Comparison of ENCODE assay signal across 18 mouse cellular contexts in genomic region chr17:85624981-85625940, GRCm38 (mm10). TPM values are rescaled to one million over a fixed set of nuclear protein-coding genes. Genes with fewer than 3 reads are reported as not detected.
DNase-seq lines count a peak whose midpoint lies in the region; ATAC-seq and TF ChIP-seq lines count a peak whose summit lies in the region.
"Had no signal": no experiment of that assay in that cellular context is flagged by ENCODE, and none has a peak within 500 bp of the region (broad histone marks: within the 10 kb centered on the region; RNA-seq: fewer than 3 reads in every experiment).

No protein-coding gene starts in this region.

- no peak for ATAC-seq in hindbrain, embryonic 11.5 days (ENCODE audit: low FRiP score)
- ATAC-seq in hindbrain, embryonic 16.5 days: no peak
- ATAC-seq in forebrain, embryonic 16.5 days: no peak
- ATAC-seq in midbrain, postnatal 0 days (ENCODE audit: low FRiP score): no peak
- no peak for ATAC-seq in frontal cortex, adult (ENCODE audit: low TSS enrichment)

- TF ChIP-seq CTCF in midbrain, postnatal 0 days (IDR thresholded peaks at IDR 0.05): no peak

- peaks cover 87% of the 10 kb centered on the region for H3K27me3 ChIP-seq in hindbrain, embryonic 11.5 days (ENCODE audit: control insufficient read depth, insufficient read depth, low read length)
- peaks cover 67% of the 10 kb centered on the region for H3K27me3 ChIP-seq in hindbrain, embryonic 16.5 days (replicated peaks; ENCODE audit: control insufficient read depth, insufficient read depth, low read length)
- peaks cover 100% of the 10 kb centered on the region for H3K27me3 ChIP-seq in embryonic facial prominence, embryonic 10.5 days (replicated peaks; ENCODE audit: low read depth, poor library complexity, severe bottlenecking)
- peaks cover 57% of the 10 kb centered on the region for H3K27me3 ChIP-seq in forebrain, embryonic 16.5 days (replicated peaks; ENCODE audit: control insufficient read depth, insufficient read depth, low read length)
- peaks cover 69% of the 10 kb centered on the region for H3K27me3 ChIP-seq in midbrain, postnatal 0 days (ENCODE audit: insufficient read depth, low read length)

- H3K9me3 ChIP-seq in hindbrain, embryonic 11.5 days (ENCODE audit: control insufficient read depth, low read length): no peaks in the 10 kb centered on the region
- H3K9me3 ChIP-seq in hindbrain, embryonic 16.5 days (ENCODE audit: control insufficient read depth, low read length): no peaks in the 10 kb centered on the region
- H3K9me3 ChIP-seq in embryonic facial prominence, embryonic 10.5 days: no peaks in the 10 kb centered on the region
- H3K9me3 ChIP-seq in forebrain, embryonic 16.5 days (ENCODE audit: control insufficient read depth, low read length): no peaks in the 10 kb centered on the region
- no peaks in the 10 kb centered on the region for H3K9me3 ChIP-seq in midbrain, postnatal 0 days (ENCODE audit: low read length)
- H3K9me3 ChIP-seq: liver, embryonic 13.5 days; neural tube, embryonic 12.5 days had no signal

- H3K4me3 ChIP-seq in hindbrain, embryonic 11.5 days (ENCODE audit: low read depth, low read length): no peak overlapping the region
- H3K4me3 ChIP-seq in hindbrain, embryonic 16.5 days (ENCODE audit: low read length): no peak overlapping the region
- H3K4me3 ChIP-seq in embryonic facial prominence, embryonic 10.5 days: peak overlapping the region; percentile 61
- H3K4me3 ChIP-seq in forebrain, embryonic 16.5 days (replicated peaks; ENCODE audit: low read length): peak overlapping the region; percentile 22
- H3K4me3 ChIP-seq in midbrain, postnatal 0 days (ENCODE audit: low read depth, low read length): peak overlapping the region; percentile 21
- H3K4me3 ChIP-seq: liver, embryonic 13.5 days; neural tube, embryonic 12.5 days had no signal

- DNase-seq in hindbrain, embryonic 11.5 days (ENCODE audit: low spot score): peak; percentile 64
- DNase-seq in embryonic facial prominence, embryonic 10.5 days (ENCODE audit: low spot score): peak; percentile 64
- DNase-seq in midbrain, postnatal 0 days (ENCODE audit: low spot score): no peak
- no peak for DNase-seq in ovary, postnatal 14 days (ENCODE audit: low spot score)
- no peak for DNase-seq in testis, postnatal 14 days (ENCODE audit: low spot score)
- DNase-seq: adrenal gland, postnatal 14 days; cerebellum, adult 11 months; gastrocnemius, postnatal 10 days; kidney, postnatal 14 days; liver, embryonic 13.5 days; lung, postnatal 4 days; right cerebral cortex, postnatal 14 days; thymus, postnatal 25 days had no signal

- peaks cover 4% of the 10 kb centered on the region; the same call in 1 of the 2 replicates for H3K4me1 ChIP-seq in hindbrain, embryonic 11.5 days (replicated peaks; ENCODE audit: control insufficient read depth, insufficient read depth, low read length)
- peaks cover 10% of the 10 kb centered on the region for H3K4me1 ChIP-seq in hindbrain, embryonic 16.5 days (ENCODE audit: control insufficient read depth, insufficient read depth, low read depth, low read length)
- H3K4me1 ChIP-seq in embryonic facial prominence, embryonic 10.5 days: peaks cover 48% of the 10 kb centered on the region
- peaks cover 24% of the 10 kb centered on the region for H3K4me1 ChIP-seq in forebrain, embryonic 16.5 days (replicated peaks; ENCODE audit: control insufficient read depth, insufficient read depth, low read length)
- no peaks in the 10 kb centered on the region for H3K4me1 ChIP-seq in midbrain, postnatal 0 days (ENCODE audit: insufficient read depth, low read length)

- no peak overlapping the region for H3K27ac ChIP-seq in hindbrain, embryonic 11.5 days (ENCODE audit: low read depth, low read length)
- no peak overlapping the region for H3K27ac ChIP-seq in hindbrain, embryonic 16.5 days (ENCODE audit: low read depth, low read length)
- peak overlapping the region; percentile 78 for H3K27ac ChIP-seq in embryonic facial prominence, embryonic 10.5 days (replicated peaks)
- 0 out of 2 replicates have a peak overlapping the region, but pooled peaks have one; percentile 10 for H3K27ac ChIP-seq in forebrain, embryonic 16.5 days (ENCODE audit: low read length)
- no peak overlapping the region for H3K27ac ChIP-seq in midbrain, postnatal 0 days (ENCODE audit: low read depth, low read length)
- H3K27ac ChIP-seq: liver, embryonic 13.5 days; neural tube, embryonic 12.5 days had no signal

- H3K36me3 ChIP-seq in hindbrain, embryonic 11.5 days (ENCODE audit: control insufficient read depth, insufficient read depth, low read length): no peaks in the 10 kb centered on the region
- no peaks in the 10 kb centered on the region for H3K36me3 ChIP-seq in hindbrain, embryonic 16.5 days (ENCODE audit: control insufficient read depth, insufficient read depth, low read length)
- H3K36me3 ChIP-seq in embryonic facial prominence, embryonic 10.5 days (replicated peaks): no peaks in the 10 kb centered on the region; the same call in 1 of the 2 replicates
- no peaks in the 10 kb centered on the region for H3K36me3 ChIP-seq in forebrain, embryonic 16.5 days (ENCODE audit: control insufficient read depth, insufficient read depth)
- H3K36me3 ChIP-seq in midbrain, postnatal 0 days (ENCODE audit: insufficient read depth, low read length): no peaks in the 10 kb centered on the region
- H3K36me3 ChIP-seq: liver, embryonic 13.5 days; neural tube, embryonic 12.5 days had no signal

- H3K9ac ChIP-seq in hindbrain, embryonic 11.5 days (ENCODE audit: low read depth, low read length): no peak overlapping the region
- no peak overlapping the region for H3K9ac ChIP-seq in hindbrain, embryonic 16.5 days (ENCODE audit: low read depth, low read length)
- H3K9ac ChIP-seq in forebrain, embryonic 16.5 days (replicated peaks; ENCODE audit: low read depth, low read length): no peak overlapping the region; the same call in 1 of the 2 replicates
- no peak overlapping the region for H3K9ac ChIP-seq in midbrain, postnatal 0 days (replicated peaks; ENCODE audit: low read length, poor library complexity, severe bottlenecking)
- H3K9ac ChIP-seq: liver, embryonic 13.5 days; neural tube, embryonic 12.5 days had no signal

- no peak overlapping the region for H3K4me2 ChIP-seq in hindbrain, embryonic 11.5 days (replicated peaks; ENCODE audit: low read depth, low read length)
- no peak overlapping the region for H3K4me2 ChIP-seq in hindbrain, embryonic 16.5 days (ENCODE audit: low read length)
- H3K4me2 ChIP-seq in forebrain, embryonic 16.5 days (ENCODE audit: low read length): peak overlapping the region; percentile 42
- peak overlapping the region; percentile 20 for H3K4me2 ChIP-seq in midbrain, postnatal 0 days (ENCODE audit: low read depth, low read length, poor library complexity, severe bottlenecking)
- H3K4me2 ChIP-seq: liver, embryonic 13.5 days; neural tube, embryonic 12.5 days had no signal

- WGBS in hindbrain, embryonic 11.5 days: under 1% methylated on average over 26 of the region's 26 CpGs
- WGBS in hindbrain, embryonic 16.5 days: 2% methylated on average over 26 of the region's 26 CpGs
- 2% methylated on average over 26 of the region's 26 CpGs for WGBS in embryonic facial prominence, embryonic 10.5 days
- WGBS in forebrain, embryonic 16.5 days: 9% methylated on average over 26 of the region's 26 CpGs
- 5% methylated on average over 26 of the region's 26 CpGs for WGBS in midbrain, postnatal 0 days

RNA-seq across cellular contexts. Expression of gene Six3, which starts 11.9 kb away (rescaled TPM):
- 0.09 and 0.18 TPM in 2 replicates for polyA plus RNA-seq in hindbrain, embryonic 11.5 days (2014; fragmentation: Nextera tagmentation; extraction: Ambion mirVana)
- polyA plus RNA-seq in hindbrain, embryonic 16.5 days (2015; fragmentation: Nextera tagmentation; extraction: Ambion mirVana): 0.06 and 2.1 TPM in 2 replicates
- polyA plus RNA-seq in embryonic facial prominence, embryonic 10.5 days (2016; fragmentation: Nextera tagmentation; extraction: Ambion mirVana): 8.8 and 13.1 TPM in 2 replicates
- polyA plus RNA-seq in forebrain, embryonic 16.5 days (2015; fragmentation: Nextera tagmentation; extraction: Ambion mirVana): 15.6 and 17.6 TPM in 2 replicates
- 11.2 and 12.8 TPM in 2 replicates for total RNA-seq in midbrain, postnatal 0 days (2014; rRNA removed)
- polyA plus RNA-seq in midbrain, postnatal 0 days (2015; fragmentation: Nextera tagmentation; extraction: Ambion mirVana): 23.3 and 28.0 TPM in 2 replicates
- total RNA-seq: adrenal gland, postnatal 14 days; gastrocnemius, postnatal 10 days had no signal
- polyA plus RNA-seq: heart, embryonic 14.5 days; liver, embryonic 13.5 days; neural tube, embryonic 12.5 days had no signal

Comparison
In these comparisons a context has a peak if more than half of its experiments do, and no peak if none do; other contexts are left out.
1. DNase-seq: peak in hindbrain, embryonic 11.5 days (single experiment) and embryonic facial prominence, embryonic 10.5 days (single experiment); none in midbrain, postnatal 0 days (single experiment), ovary, postnatal 14 days (single experiment) and testis, postnatal 14 days (single experiment).
2. H3K27ac ChIP-seq: peak in embryonic facial prominence, embryonic 10.5 days (single experiment) and forebrain, embryonic 16.5 days (single experiment); none in hindbrain, embryonic 11.5 days (single experiment), hindbrain, embryonic 16.5 days (single experiment) and midbrain, postnatal 0 days (single experiment).
3. H3K4me2 ChIP-seq: peak in forebrain, embryonic 16.5 days (single experiment) and midbrain, postnatal 0 days (single experiment); none in hindbrain, embryonic 11.5 days (single experiment) and hindbrain, embryonic 16.5 days (single experiment).
4. H3K4me3 ChIP-seq: peak in embryonic facial prominence, embryonic 10.5 days (single experiment), forebrain, embryonic 16.5 days (single experiment) and midbrain, postnatal 0 days (single experiment); none in hindbrain, embryonic 11.5 days (single experiment) and hindbrain, embryonic 16.5 days (single experiment).